Mouse (Mus musculus): Measurements from ENCODE around the gene Lrsam1. TPM values are rescaled to one million over a fixed set of nuclear protein-coding genes. Genes with fewer than 3 reads are reported as not detected.
A peak's percentile ranks its signal among the peaks of the same experiment; 100 is the strongest.

Lrsam1 gene
- polyA plus RNA-seq, 1 experiment from 2014 or later = 6.6 TPM

DNA sequence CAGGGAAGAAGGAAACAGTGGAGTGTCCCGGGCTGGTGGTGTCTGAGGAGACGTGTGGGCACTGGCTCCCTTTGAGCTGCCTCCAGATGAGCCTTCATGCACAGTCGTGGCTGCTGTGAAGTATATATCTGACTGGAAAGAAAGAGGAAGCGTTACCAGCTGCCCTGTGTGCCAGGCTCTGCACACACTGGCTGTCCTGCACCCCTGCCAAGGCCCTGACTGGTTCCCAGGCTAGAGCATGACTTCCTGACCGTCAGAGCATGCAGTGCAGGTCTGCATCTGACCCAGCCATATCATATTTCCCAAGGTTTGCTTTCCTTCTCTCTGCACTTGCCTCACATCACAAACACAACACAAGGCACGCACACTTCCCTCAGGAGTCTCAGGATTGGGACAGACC is 30.7 kb upstream of the Lrsam1 start:
- H3K27me3 ChIP-seq (ENCODE audit: insufficient read depth, low read length) = no peaks in the 10 kb centered on the region
- no peaks in the 10 kb centered on the region for H3K9me3 ChIP-seq (ENCODE audit: low read depth, low read length)
- H3K4me2 ChIP-seq = no peak overlapping the region
- WGBS = 54% methylated on average over 6 of the region's 6 CpGs
- H3K4me3 ChIP-seq (ENCODE audit: low read depth, low read length) = no peak overlapping the region
- no peak for DNase-seq
- TF ChIP-seq CTCF (IDR thresholded peaks at IDR 0.05; ENCODE audit: low read depth) = no peak
- H3K27ac ChIP-seq (ENCODE audit: low read depth) = no peak overlapping the region
- ATAC-seq (ENCODE audit: insufficient read depth) = no peak
- no peaks in the 10 kb centered on the region for H3K4me1 ChIP-seq (ENCODE audit: insufficient read depth)
- H3K9ac ChIP-seq = no peak overlapping the region
- H3K36me3 ChIP-seq (ENCODE audit: insufficient read depth) = no peaks in the 10 kb centered on the region

DNA sequence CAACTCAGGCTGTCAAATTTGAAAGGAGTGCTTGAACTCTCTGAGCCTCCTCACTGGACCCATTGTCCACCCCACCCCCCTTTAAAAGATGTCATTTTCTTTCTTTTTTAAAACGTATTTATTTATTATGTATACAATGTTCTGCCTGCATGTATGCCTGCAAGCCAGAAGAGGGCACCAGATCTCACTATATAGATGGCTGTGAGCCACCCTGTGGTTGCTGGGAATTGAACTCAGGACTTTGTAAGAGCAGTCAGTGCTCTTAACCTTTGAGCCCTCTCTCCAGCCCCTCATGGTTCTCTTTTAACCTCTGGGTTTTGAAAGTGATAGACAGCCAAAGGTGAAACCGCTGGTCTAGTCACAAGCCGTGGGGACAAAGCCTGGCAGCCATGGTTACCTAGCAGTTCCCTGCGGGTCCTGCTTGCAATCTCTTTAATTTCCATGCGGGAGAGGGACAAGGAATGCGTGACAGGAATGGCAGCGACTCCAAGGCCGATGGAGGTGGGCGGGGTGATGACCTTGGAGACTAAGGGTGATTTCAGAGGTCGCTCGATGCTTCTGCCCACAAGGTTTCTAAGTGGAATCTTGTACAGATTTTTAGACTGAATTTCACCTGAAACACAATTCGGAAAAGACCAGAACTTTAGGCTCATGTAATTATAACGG is 28.9 kb upstream of the Lrsam1 start:
- Histone ChIP-seq H3K4me3 (ENCODE audit: low read depth, low read length) (no peak overlapping the region), H3K4me2 (no peak overlapping the region), H3K9ac (no peak overlapping the region), H3K4me1 (ENCODE audit: insufficient read depth) (no peaks in the 10 kb centered on the region), H3K9me3 (ENCODE audit: low read depth, low read length) (no peaks in the 10 kb centered on the region), H3K36me3 (ENCODE audit: insufficient read depth) (no peaks in the 10 kb centered on the region), H3K27me3 (ENCODE audit: insufficient read depth, low read length) (no peaks in the 10 kb centered on the region), H3K27ac (ENCODE audit: low read depth) (no peak overlapping the region)
- 60% methylated on average over 13 of the region's 13 CpGs for WGBS
- no peak for ATAC-seq (ENCODE audit: insufficient read depth)
- peak; percentile 65 for DNase-seq
- TF ChIP-seq CTCF (IDR thresholded peaks at IDR 0.05; ENCODE audit: low read depth) = peak; percentile 66

DNA sequence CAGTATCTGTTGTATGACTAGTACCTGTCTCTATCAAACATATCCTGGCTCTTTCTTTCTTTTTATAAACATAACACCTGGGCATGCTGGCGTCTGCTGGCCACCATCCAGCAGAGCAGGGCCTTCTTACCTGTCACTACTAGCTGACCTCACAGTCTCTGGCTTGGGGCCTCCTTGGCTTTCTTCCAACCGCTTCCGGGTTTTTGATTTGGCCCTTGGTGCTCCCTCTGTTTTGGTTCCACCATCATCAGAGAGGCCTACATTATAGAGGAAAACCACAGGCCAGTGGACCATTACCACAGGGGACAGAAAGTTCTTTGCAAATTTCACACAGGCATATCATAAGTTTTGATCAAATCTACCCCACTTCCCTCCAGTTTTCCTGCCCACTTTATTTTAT is 28.0 kb upstream of the Lrsam1 start:
- Histone ChIP-seq H3K27ac (ENCODE audit: low read depth) (no peak overlapping the region), H3K4me3 (ENCODE audit: low read depth, low read length) (no peak overlapping the region), H3K4me2 (no peak overlapping the region), H3K9me3 (ENCODE audit: low read depth, low read length) (no peaks in the 10 kb centered on the region), H3K36me3 (ENCODE audit: insufficient read depth) (no peaks in the 10 kb centered on the region), H3K4me1 (ENCODE audit: insufficient read depth) (no peaks in the 10 kb centered on the region), H3K27me3 (ENCODE audit: insufficient read depth, low read length) (no peaks in the 10 kb centered on the region), H3K9ac (no peak overlapping the region)
- no peak for TF ChIP-seq CTCF (IDR thresholded peaks at IDR 0.05; ENCODE audit: low read depth)
- ATAC-seq (ENCODE audit: insufficient read depth) (no peak), DNase-seq (no peak)
- WGBS = 46% methylated on average over 3 of the region's 3 CpGs

DNA sequence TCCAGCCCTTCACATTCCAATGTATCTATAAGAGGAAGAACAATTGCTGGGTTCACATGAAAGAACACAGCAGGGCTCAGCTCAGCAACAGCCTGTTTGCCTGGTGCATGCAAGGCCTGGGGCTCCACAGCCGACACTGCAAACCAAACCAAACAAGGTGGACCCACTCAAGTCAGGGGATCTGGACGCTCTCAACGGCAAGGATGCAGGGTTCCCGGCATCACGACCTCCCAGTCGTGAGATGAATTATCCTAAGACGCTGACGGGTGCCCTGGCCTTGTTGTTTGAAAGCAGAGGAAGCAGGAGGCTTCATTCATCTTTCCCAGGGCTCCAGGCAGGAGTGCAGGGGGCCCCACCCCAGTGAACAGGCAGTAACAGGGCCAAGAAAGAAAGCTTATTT is 24.4 kb upstream of the Lrsam1 start:
- 23% methylated on average over 8 of the region's 8 CpGs for WGBS
- ATAC-seq (ENCODE audit: insufficient read depth) (no peak), DNase-seq (no peak)
- Histone ChIP-seq H3K4me1 (ENCODE audit: insufficient read depth) (peaks cover 6% of the 10 kb centered on the region; the same call in 1 of the 2 replicates), H3K9me3 (ENCODE audit: low read depth, low read length) (no peaks in the 10 kb centered on the region), H3K9ac (no peak overlapping the region), H3K27me3 (ENCODE audit: insufficient read depth, low read length) (no peaks in the 10 kb centered on the region), H3K4me2 (no peak overlapping the region), H3K36me3 (ENCODE audit: insufficient read depth) (no peaks in the 10 kb centered on the region), H3K4me3 (ENCODE audit: low read depth, low read length) (no peak overlapping the region), H3K27ac (ENCODE audit: low read depth) (no peak overlapping the region)
- no peak for TF ChIP-seq CTCF (IDR thresholded peaks at IDR 0.05; ENCODE audit: low read depth)

DNA sequence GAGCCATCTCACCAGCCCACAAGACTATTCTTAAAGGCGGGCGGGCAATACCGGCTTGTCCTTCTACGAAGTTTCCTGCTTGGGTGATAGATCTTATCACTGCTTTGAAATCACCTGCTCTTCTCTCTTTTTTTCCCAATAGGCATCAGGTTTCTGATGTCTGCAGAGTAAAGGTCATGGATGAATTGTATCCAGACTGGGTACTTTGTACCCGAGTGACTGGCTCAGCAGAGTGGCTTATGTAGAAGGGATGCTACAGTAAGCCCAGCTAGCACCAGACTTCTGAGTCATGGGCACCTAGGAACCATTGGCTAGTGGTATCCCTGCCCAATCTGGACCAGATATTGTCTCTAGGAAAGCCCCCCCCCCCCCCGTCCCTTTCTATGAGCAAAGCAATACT is 22.2 kb upstream of the Lrsam1 start:
- no peaks in the 10 kb centered on the region for H3K27me3 ChIP-seq (ENCODE audit: insufficient read depth, low read length)
- no peaks in the 10 kb centered on the region for H3K36me3 ChIP-seq (ENCODE audit: insufficient read depth)
- DNase-seq (no peak), ATAC-seq (ENCODE audit: insufficient read depth) (no peak)
- no peak overlapping the region for H3K9ac ChIP-seq
- H3K4me3 ChIP-seq (ENCODE audit: low read depth, low read length) = no peak overlapping the region
- H3K27ac ChIP-seq (ENCODE audit: low read depth) = no peak overlapping the region
- WGBS = 46% methylated on average over 6 of the region's 6 CpGs
- no peak for TF ChIP-seq CTCF (IDR thresholded peaks at IDR 0.05; ENCODE audit: low read depth)
- peaks cover 6% of the 10 kb centered on the region; the same call in 1 of the 2 replicates for H3K4me1 ChIP-seq (ENCODE audit: insufficient read depth)
- no peaks in the 10 kb centered on the region for H3K9me3 ChIP-seq (ENCODE audit: low read depth, low read length)
- H3K4me2 ChIP-seq = no peak overlapping the region

DNA sequence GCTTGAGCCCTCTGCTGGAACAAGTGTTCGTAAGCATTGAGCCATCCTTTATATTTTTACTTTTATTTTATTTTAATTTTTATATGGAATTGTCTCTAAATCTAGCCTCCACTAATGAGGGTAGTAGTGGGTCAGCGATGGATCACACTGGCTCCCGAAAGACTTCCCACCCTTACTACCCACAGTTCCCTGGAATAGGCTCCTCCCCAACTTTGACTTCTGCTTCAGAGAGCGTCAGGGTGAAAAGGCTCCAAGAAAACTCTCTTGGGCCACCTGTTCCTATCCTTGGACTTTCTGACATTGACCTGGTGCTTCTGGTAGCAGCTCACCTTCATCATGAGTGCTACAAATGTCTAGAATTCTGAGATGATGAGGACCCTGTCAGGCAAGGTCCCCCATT is 21.3 kb upstream of the Lrsam1 start:
- Histone ChIP-seq H3K9ac (no peak overlapping the region), H3K4me2 (peak overlapping the region; percentile 100), H3K27ac (ENCODE audit: low read depth) (no peak overlapping the region), H3K4me1 (ENCODE audit: insufficient read depth) (peaks cover 6% of the 10 kb centered on the region; the same call in 1 of the 2 replicates), H3K36me3 (ENCODE audit: insufficient read depth) (no peaks in the 10 kb centered on the region), H3K27me3 (ENCODE audit: insufficient read depth, low read length) (no peaks in the 10 kb centered on the region), H3K4me3 (ENCODE audit: low read depth, low read length) (peak overlapping the region; percentile 84), H3K9me3 (ENCODE audit: low read depth, low read length) (no peaks in the 10 kb centered on the region)
- DNase-seq = no peak
- TF ChIP-seq CTCF (IDR thresholded peaks at IDR 0.05; ENCODE audit: low read depth) = no peak
- no peak for ATAC-seq (ENCODE audit: insufficient read depth)
- WGBS = 5% methylated on average over 4 of the region's 4 CpGs

DNA sequence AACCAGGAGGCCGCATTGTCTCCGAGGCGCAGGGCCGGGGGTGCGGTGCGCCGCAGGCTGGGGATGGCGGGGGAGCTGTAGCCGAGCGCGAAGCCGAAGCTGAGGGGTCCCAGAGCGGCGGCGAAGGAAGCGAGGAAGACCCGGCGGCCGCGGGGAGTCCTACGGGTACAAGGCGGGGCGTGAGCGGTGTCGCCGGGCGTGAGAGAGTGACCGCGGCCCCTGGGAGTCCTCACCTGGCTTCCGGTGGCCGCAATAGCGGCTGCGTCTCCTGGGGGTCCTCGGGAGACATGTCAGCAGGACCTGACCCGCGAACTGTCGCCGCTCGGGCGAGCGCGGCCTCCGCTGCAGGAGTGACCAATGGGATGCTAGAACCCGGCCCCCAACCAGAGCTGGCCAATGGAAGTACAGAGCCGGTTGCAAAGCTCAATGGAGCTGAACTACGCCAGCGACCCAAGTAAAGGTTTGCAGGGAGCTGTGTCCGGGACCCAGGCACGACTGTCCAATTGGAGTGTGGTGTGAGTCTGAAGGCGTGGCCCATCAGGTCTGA is 20.4 kb upstream of the Lrsam1 start, which contains the start of gene Slc2a8:
Gene Slc2a8 (minus strand): TSS at position 359 of the 547 bp plus-strand sequence.
- Histone ChIP-seq H3K36me3 (ENCODE audit: insufficient read depth) (no peaks in the 10 kb centered on the region), H3K4me1 (ENCODE audit: insufficient read depth) (peaks cover 6% of the 10 kb centered on the region; the same call in 1 of the 2 replicates), H3K4me3 (ENCODE audit: low read depth, low read length) (peak within 1 kb of the TSS; percentile 84), H3K9ac (peak within 1 kb of the TSS; percentile 74), H3K4me2 (peak within 1 kb of the TSS; percentile 100), H3K9me3 (ENCODE audit: low read depth, low read length) (no peaks in the 10 kb centered on the region), H3K27me3 (ENCODE audit: insufficient read depth, low read length) (no peaks in the 10 kb centered on the region), H3K27ac (ENCODE audit: low read depth) (no peak within 1 kb of the TSS)
- no peak for TF ChIP-seq CTCF (IDR thresholded peaks at IDR 0.05; ENCODE audit: low read depth)
- ATAC-seq (ENCODE audit: insufficient read depth) (peak; percentile 99), DNase-seq (peak; percentile 96)
- under 1% methylated on average over 50 of the region's 50 CpGs for WGBS
